Mouse (Mus musculus): Measurements from ENCODE around the gene Olfr461. TPM values are rescaled to one million over a fixed set of nuclear protein-coding genes. Genes with fewer than 3 reads are reported as not detected.
"Not testable (repeated sequence)": the region's sequence is repeated elsewhere in the genome, so short reads cannot be mapped to it uniquely, and the experiment has no call there.

Gene Olfr461
- polyA plus RNA-seq (2014; fragmentation: Nextera tagmentation; extraction: Ambion mirVana), result 0.07 TPM in 1 of 2 replicates, not detected in the other

GRCm38 (mm10) chr6:40554950-40555349 lies at the start of gene Olfr461:
TSS of gene Olfr461 (minus strand) at chr6:40555050.
- Histone ChIP-seq H3K9ac (ENCODE audit: low read depth, low read length) (no peak within 1 kb of the TSS), H3K9me3 (ENCODE audit: control insufficient read depth, low read length) (no peaks in the 10 kb centered on the region), H3K4me2 (replicated peaks; ENCODE audit: low read depth, low read length) (no peak within 1 kb of the TSS), H3K4me1 (ENCODE audit: control insufficient read depth, insufficient read depth, low read length) (no peaks in the 10 kb centered on the region), H3K4me3 (ENCODE audit: low read length) (no peak within 1 kb of the TSS), H3K36me3 (ENCODE audit: control insufficient read depth, insufficient read depth, low read length) (no peaks in the 10 kb centered on the region), H3K27ac (ENCODE audit: low read depth, low read length) (no peak within 1 kb of the TSS), H3K27me3 (ENCODE audit: control insufficient read depth, insufficient read depth, low read length) (no peaks in the 10 kb centered on the region)
- no peak for ATAC-seq (ENCODE audit: low FRiP score, low TSS enrichment)
- WGBS, result 89% methylated on average over 2 of the region's 2 CpGs

- ATAC-seq (ENCODE audit: low FRiP score, low TSS enrichment); H3K4me3 ChIP-seq (ENCODE audit: low read length); H3K4me1 ChIP-seq (ENCODE audit: control insufficient read depth, insufficient read depth, low read length); H3K27ac ChIP-seq (ENCODE audit: low read depth, low read length); H3K9me3 ChIP-seq (ENCODE audit: control insufficient read depth, low read length); H3K9ac ChIP-seq (ENCODE audit: low read depth, low read length); H3K4me2 ChIP-seq (replicated peaks; ENCODE audit: low read depth, low read length); H3K36me3 ChIP-seq (ENCODE audit: control insufficient read depth, insufficient read depth, low read length); H3K27me3 ChIP-seq (ENCODE audit: control insufficient read depth, insufficient read depth, low read length): not testable (repeated sequence)
- WGBS, result 39% methylated on average over 4 of the region's 4 CpGs
These were observed 43.7 kb upstream of the Olfr461 start for GRCm38 (mm10) chr6:40598546-40598945.

GRCm38 (mm10) chr6:40594804-40595550 lies 40.1 kb upstream of the Olfr461 start:
- Histone ChIP-seq H3K9me3 (ENCODE audit: control insufficient read depth, low read length) (no peaks in the 10 kb centered on the region), H3K4me3 (ENCODE audit: low read length) (no peak overlapping the region)
- WGBS, result 72% methylated on average over 3 of the region's 3 CpGs

GRCm38 (mm10) chr6:40588346-40588745 lies 33.5 kb upstream of the Olfr461 start:
- WGBS, result 94% methylated on average over 2 of the region's 2 CpGs
- Histone ChIP-seq H3K36me3 (ENCODE audit: control insufficient read depth, insufficient read depth, low read length) (no peaks in the 10 kb centered on the region), H3K4me3 (ENCODE audit: low read length) (no peak overlapping the region), H3K27me3 (ENCODE audit: control insufficient read depth, insufficient read depth, low read length) (no peaks in the 10 kb centered on the region), H3K9me3 (ENCODE audit: control insufficient read depth, low read length) (no peaks in the 10 kb centered on the region), H3K9ac (ENCODE audit: low read depth, low read length) (no peak overlapping the region), H3K27ac (ENCODE audit: low read depth, low read length) (no peak overlapping the region), H3K4me2 (replicated peaks; ENCODE audit: low read depth, low read length) (no peak overlapping the region), H3K4me1 (ENCODE audit: control insufficient read depth, insufficient read depth, low read length) (no peaks in the 10 kb centered on the region)
- no peak for ATAC-seq (ENCODE audit: low FRiP score, low TSS enrichment)

More at GRCm38 (mm10) chr6:40594804-40595550, 40.1 kb upstream of the Olfr461 start:
- no peaks in the 10 kb centered on the region for H3K4me1 ChIP-seq (ENCODE audit: control insufficient read depth, insufficient read depth, low read length)
- ATAC-seq (ENCODE audit: low FRiP score, low TSS enrichment), result no peak
- H3K36me3 ChIP-seq (ENCODE audit: control insufficient read depth, insufficient read depth, low read length), result no peaks in the 10 kb centered on the region
- H3K4me2 ChIP-seq (replicated peaks; ENCODE audit: low read depth, low read length), result no peak overlapping the region
- H3K9ac ChIP-seq (ENCODE audit: low read depth, low read length), result no peak overlapping the region
- H3K27me3 ChIP-seq (ENCODE audit: control insufficient read depth, insufficient read depth, low read length), result no peaks in the 10 kb centered on the region
- no peak overlapping the region for H3K27ac ChIP-seq (ENCODE audit: low read depth, low read length)

- no peak within 1 kb of the TSS for H3K4me3 ChIP-seq (ENCODE audit: low read length)
- no peaks in the 10 kb centered on the region for H3K4me1 ChIP-seq (ENCODE audit: control insufficient read depth, insufficient read depth, low read length)
- no peaks in the 10 kb centered on the region for H3K27me3 ChIP-seq (ENCODE audit: control insufficient read depth, insufficient read depth, low read length)
- no peak within 1 kb of the TSS for H3K4me2 ChIP-seq (replicated peaks; ENCODE audit: low read depth, low read length)
- WGBS, result 87% methylated on average over 5 of the region's 5 CpGs
- no peaks in the 10 kb centered on the region for H3K36me3 ChIP-seq (ENCODE audit: control insufficient read depth, insufficient read depth, low read length)
- no peak within 1 kb of the TSS for H3K9ac ChIP-seq (ENCODE audit: low read depth, low read length)
- no peaks in the 10 kb centered on the region for H3K9me3 ChIP-seq (ENCODE audit: control insufficient read depth, low read length)
- H3K27ac ChIP-seq (ENCODE audit: low read depth, low read length), result no peak within 1 kb of the TSS
- no peak for ATAC-seq (ENCODE audit: low FRiP score, low TSS enrichment)
These were observed 30.8 kb upstream of the Olfr461 start, which contains the start of gene Clec5a for GRCm38 (mm10) chr6:40585645-40586044. TSS of gene Clec5a (minus strand) at chr6:40585821.

- Histone ChIP-seq H3K27me3 (ENCODE audit: control insufficient read depth, insufficient read depth, low read length) (no peaks in the 10 kb centered on the region), H3K9me3 (ENCODE audit: control insufficient read depth, low read length) (no peaks in the 10 kb centered on the region), H3K36me3 (ENCODE audit: control insufficient read depth, insufficient read depth, low read length) (no peaks in the 10 kb centered on the region), H3K27ac (ENCODE audit: low read depth, low read length) (no peak overlapping the region), H3K4me2 (replicated peaks; ENCODE audit: low read depth, low read length) (no peak overlapping the region), H3K4me3 (ENCODE audit: low read length) (no peak overlapping the region), H3K9ac (ENCODE audit: low read depth, low read length) (no peak overlapping the region), H3K4me1 (ENCODE audit: control insufficient read depth, insufficient read depth, low read length) (no peaks in the 10 kb centered on the region)
- ATAC-seq (ENCODE audit: low FRiP score, low TSS enrichment), result no peak
- 82% methylated on average over 6 of the region's 6 CpGs for WGBS
These were observed 29.5 kb upstream of the Olfr461 start for GRCm38 (mm10) chr6:40584336-40584735.

GRCm38 (mm10) chr6:40576305-40576704 lies 21.5 kb upstream of the Olfr461 start:
- no peaks in the 10 kb centered on the region for H3K9me3 ChIP-seq (ENCODE audit: control insufficient read depth, low read length)
- H3K4me1 ChIP-seq (ENCODE audit: control insufficient read depth, insufficient read depth, low read length), result no peaks in the 10 kb centered on the region
- no peak overlapping the region for H3K4me3 ChIP-seq (ENCODE audit: low read length)
- no peak overlapping the region for H3K27ac ChIP-seq (ENCODE audit: low read depth, low read length)
- ATAC-seq (ENCODE audit: low FRiP score, low TSS enrichment), result no peak
- no peaks in the 10 kb centered on the region for H3K27me3 ChIP-seq (ENCODE audit: control insufficient read depth, insufficient read depth, low read length)
- no peak overlapping the region for H3K9ac ChIP-seq (ENCODE audit: low read depth, low read length)
- no peak overlapping the region for H3K4me2 ChIP-seq (replicated peaks; ENCODE audit: low read depth, low read length)
- WGBS, result 88% methylated on average over 1 of the region's 1 CpGs
- H3K36me3 ChIP-seq (ENCODE audit: control insufficient read depth, insufficient read depth, low read length), result no peaks in the 10 kb centered on the region

GRCm38 (mm10) chr6:40573618-40574017 lies 18.8 kb upstream of the Olfr461 start:
- no peak for ATAC-seq (ENCODE audit: low FRiP score, low TSS enrichment)
- Histone ChIP-seq H3K9me3 (ENCODE audit: control insufficient read depth, low read length) (no peaks in the 10 kb centered on the region), H3K9ac (ENCODE audit: low read depth, low read length) (no peak overlapping the region), H3K4me1 (ENCODE audit: control insufficient read depth, insufficient read depth, low read length) (no peaks in the 10 kb centered on the region), H3K27me3 (ENCODE audit: control insufficient read depth, insufficient read depth, low read length) (no peaks in the 10 kb centered on the region), H3K4me3 (ENCODE audit: low read length) (no peak overlapping the region), H3K27ac (ENCODE audit: low read depth, low read length) (no peak overlapping the region), H3K36me3 (ENCODE audit: control insufficient read depth, insufficient read depth, low read length) (no peaks in the 10 kb centered on the region), H3K4me2 (replicated peaks; ENCODE audit: low read depth, low read length) (no peak overlapping the region)
- WGBS, result 84% methylated on average over 3 of the region's 3 CpGs

- H3K9me3 ChIP-seq (ENCODE audit: control insufficient read depth, low read length), result no peaks in the 10 kb centered on the region
- no peaks in the 10 kb centered on the region for H3K27me3 ChIP-seq (ENCODE audit: control insufficient read depth, insufficient read depth, low read length)
- H3K4me3 ChIP-seq (ENCODE audit: low read length), result no peak within 1 kb of the TSS
- H3K36me3 ChIP-seq (ENCODE audit: control insufficient read depth, insufficient read depth, low read length), result no peaks in the 10 kb centered on the region
- H3K4me2 ChIP-seq (replicated peaks; ENCODE audit: low read depth, low read length), result no peak within 1 kb of the TSS
- no peak within 1 kb of the TSS for H3K9ac ChIP-seq (ENCODE audit: low read depth, low read length)
- no peak for ATAC-seq (ENCODE audit: low FRiP score, low TSS enrichment)
- WGBS, result 91% methylated on average over 3 of the region's 3 CpGs
- H3K4me1 ChIP-seq (ENCODE audit: control insufficient read depth, insufficient read depth, low read length), result no peaks in the 10 kb centered on the region
- H3K27ac ChIP-seq (ENCODE audit: low read depth, low read length), result no peak within 1 kb of the TSS
These were observed 14.3 kb upstream of the Olfr461 start, which contains the start of gene Olfr460 for GRCm38 (mm10) chr6:40569187-40569586. TSS of gene Olfr460 (plus strand) at chr6:40569487.

Measured in kidney, embryonic 14.5 days (tissue).